14 mouse cellular contexts compared by ENCODE assay signal in genomic region chr7:30251956-30252954, GRCm38 (mm10). TPM values are rescaled to one million over a fixed set of nuclear protein-coding genes. Genes with fewer than 3 reads are reported as not detected.
A peak's percentile ranks its signal among the peaks of the same experiment; 100 is the strongest.
DNase-seq lines count a peak whose midpoint lies in the region; ATAC-seq and TF ChIP-seq lines count a peak whose summit lies in the region.
"Had no signal": no experiment of that assay in that cellular context is flagged by ENCODE, and none has a peak within 500 bp of the region (broad histone marks: within the 10 kb centered on the region; RNA-seq: fewer than 3 reads in every experiment).

No protein-coding gene starts in this region.

- H3K4me2 ChIP-seq in neural tube, embryonic 13.5 days = no peak overlapping the region
- no peak overlapping the region for H3K4me2 ChIP-seq in neural tube, embryonic 15.5 days
- H3K4me2 ChIP-seq: hindbrain, embryonic 15.5 days had no signal

- H3K9me3 ChIP-seq in neural tube, embryonic 13.5 days = no peaks in the 10 kb centered on the region
- no peaks in the 10 kb centered on the region for H3K9me3 ChIP-seq in neural tube, embryonic 15.5 days (replicated peaks)
- H3K9me3 ChIP-seq: hindbrain, embryonic 15.5 days had no signal

- H3K4me1 ChIP-seq in neural tube, embryonic 13.5 days (replicated peaks) = no peaks in the 10 kb centered on the region
- no peaks in the 10 kb centered on the region for H3K4me1 ChIP-seq in neural tube, embryonic 15.5 days
- H3K4me1 ChIP-seq: hindbrain, embryonic 15.5 days had no signal

- WGBS in neural tube, embryonic 13.5 days = 89% methylated on average over 12 of the region's 12 CpGs
- WGBS in neural tube, embryonic 15.5 days = 88% methylated on average over 12 of the region's 12 CpGs

- peak; percentile 52 for DNase-seq in gastrocnemius, postnatal 14 days
- DNase-seq in lung, adult 18-20 months = peak; percentile 57 to 70
- peak; percentile 68 for DNase-seq in testis, postnatal 10 days (ENCODE audit: low spot score)
- DNase-seq in cerebellum, adult 11 months = no peak
- no peak for DNase-seq in left cerebral cortex, adult 2 months (ENCODE audit: extremely low spot score in 1 of 2, low spot score in 2 of 2)
- DNase-seq: left cerebral cortex, postnatal 4 days; thymus, postnatal 36 days had no signal

- intact Hi-C loops in gastrocnemius, postnatal 14 days (cut with DNase I; ENCODE audit: low total_unique reads) = no loop called here
- intact Hi-C loops in left cerebral cortex, adult 2 months (cut with DNase I) = no loop called here

- H3K4me3 ChIP-seq in neural tube, embryonic 13.5 days = no peak overlapping the region
- no peak overlapping the region for H3K4me3 ChIP-seq in neural tube, embryonic 15.5 days (replicated peaks)
- H3K4me3 ChIP-seq in left cerebral cortex, adult 2 months = no peak overlapping the region
- H3K4me3 ChIP-seq: hindbrain, embryonic 15.5 days had no signal

- no peak for TF ChIP-seq CTCF in left cerebral cortex, adult 2 months (IDR thresholded peaks at IDR 0.05)

- ATAC-seq in neural tube, embryonic 13.5 days (ENCODE audit: low read depth) = no peak
- ATAC-seq in neural tube, embryonic 15.5 days (ENCODE audit: low FRiP score) = no peak

- no peaks in the 10 kb centered on the region for H3K36me3 ChIP-seq in neural tube, embryonic 13.5 days
- H3K36me3 ChIP-seq in neural tube, embryonic 15.5 days = no peaks in the 10 kb centered on the region; the same call in 1 of the 2 replicates
- H3K36me3 ChIP-seq: hindbrain, embryonic 15.5 days had no signal

- H3K9ac ChIP-seq in neural tube, embryonic 13.5 days = 0 out of 2 replicates have a peak overlapping the region, but pooled peaks have one; percentile 8
- H3K9ac ChIP-seq in neural tube, embryonic 15.5 days (replicated peaks) = no peak overlapping the region
- H3K9ac ChIP-seq: hindbrain, embryonic 15.5 days had no signal

- H3K27ac ChIP-seq in neural tube, embryonic 13.5 days (replicated peaks) = no peak overlapping the region
- no peak overlapping the region for H3K27ac ChIP-seq in neural tube, embryonic 15.5 days (replicated peaks)
- no peak overlapping the region for H3K27ac ChIP-seq in left cerebral cortex, adult 2 months
- H3K27ac ChIP-seq: hindbrain, embryonic 15.5 days had no signal

- H3K27me3 ChIP-seq in neural tube, embryonic 13.5 days = no peaks in the 10 kb centered on the region
- H3K27me3 ChIP-seq in neural tube, embryonic 15.5 days (replicated peaks) = no peaks in the 10 kb centered on the region
- H3K27me3 ChIP-seq: hindbrain, embryonic 15.5 days had no signal

RNA-seq across cellular contexts. Expression of gene Ovol3, which starts 16.7 kb away (rescaled TPM):
- polyA plus RNA-seq in neural tube, embryonic 13.5 days (2015; fragmentation: Nextera tagmentation; extraction: Ambion mirVana) = not detected in 2 replicates
- 0.26 TPM in 1 of 2 replicates, not detected in the other for polyA plus RNA-seq in neural tube, embryonic 15.5 days (2015; fragmentation: Nextera tagmentation; extraction: Ambion mirVana)
- under 1 TPM in 1 of 2 experiments, not detected in 1; 0.33 TPM for total RNA-seq in gastrocnemius, postnatal 14 days (2021)
- total RNA-seq in left cerebral cortex, adult 2 months (2021) = not detected
- total RNA-seq: left cerebral cortex, postnatal 4 days; megakaryocyte-erythroid progenitor cell, adult 5-6 weeks; MEL had no signal
- polyA plus RNA-seq: embryonic facial prominence, embryonic 11.5 days; frontal cortex, adult 2 months; hindbrain, embryonic 15.5 days had no signal

RNA-seq across cellular contexts. Expression of gene Tbcb, which starts 20.2 kb away (rescaled TPM):
- polyA plus RNA-seq in neural tube, embryonic 13.5 days (2015; fragmentation: Nextera tagmentation; extraction: Ambion mirVana) = 406 and 418 TPM in 2 replicates
- polyA plus RNA-seq in neural tube, embryonic 15.5 days (2015; fragmentation: Nextera tagmentation; extraction: Ambion mirVana) = 405 and 478 TPM in 2 replicates
- 10 to 100 TPM; 26.8 to 37.2 TPM for total RNA-seq in gastrocnemius, postnatal 14 days (2021)
- 100 to 1,000 TPM; 125 to 133 TPM for total RNA-seq in left cerebral cortex, adult 2 months (2021)

RNA-seq across cellular contexts. Expression of gene Polr2i, which starts 20.5 kb away (rescaled TPM):
- polyA plus RNA-seq in neural tube, embryonic 13.5 days (2015; fragmentation: Nextera tagmentation; extraction: Ambion mirVana) = 176 and 184 TPM in 2 replicates
- 165 and 194 TPM in 2 replicates for polyA plus RNA-seq in neural tube, embryonic 15.5 days (2015; fragmentation: Nextera tagmentation; extraction: Ambion mirVana)
- total RNA-seq in gastrocnemius, postnatal 14 days (2021) = 10 to 100 TPM; 56.0 to 61.2 TPM
- 10 to 100 TPM; 53.3 to 56.3 TPM for total RNA-seq in left cerebral cortex, adult 2 months (2021)

RNA-seq across cellular contexts. Expression of gene Thap8, which starts 27.6 kb away (rescaled TPM):
- 0.47 and 0.81 TPM in 2 replicates for polyA plus RNA-seq in neural tube, embryonic 13.5 days (2015; fragmentation: Nextera tagmentation; extraction: Ambion mirVana)
- polyA plus RNA-seq in neural tube, embryonic 15.5 days (2015; fragmentation: Nextera tagmentation; extraction: Ambion mirVana) = 0.86 and 0.93 TPM in 2 replicates
- under 1 TPM; 0.16 to 0.29 TPM for total RNA-seq in gastrocnemius, postnatal 14 days (2021)
- total RNA-seq in left cerebral cortex, adult 2 months (2021) = not detected

RNA-seq across cellular contexts. Expression of gene Wdr62, which starts 28.0 kb away (rescaled TPM):
- 3.8 and 4.0 TPM in 2 replicates for polyA plus RNA-seq in neural tube, embryonic 13.5 days (2015; fragmentation: Nextera tagmentation; extraction: Ambion mirVana)
- 2.6 and 5.5 TPM in 2 replicates for polyA plus RNA-seq in neural tube, embryonic 15.5 days (2015; fragmentation: Nextera tagmentation; extraction: Ambion mirVana)
- total RNA-seq in gastrocnemius, postnatal 14 days (2021) = 1 to 10 TPM; 2.9 to 3.1 TPM
- total RNA-seq in left cerebral cortex, adult 2 months (2021) = 1 to 10 TPM; 1.0 to 1.6 TPM

Comparison
In these comparisons a context has a peak if more than half of its experiments do, and no peak if none do; other contexts are left out.
1. DNase-seq: peak in gastrocnemius, postnatal 14 days (single experiment), lung, adult 18-20 months (2 of 2) and testis, postnatal 10 days (single experiment); none in cerebellum, adult 11 months (single experiment) and left cerebral cortex, adult 2 months (0 of 2).